In genomic region chr5:111553471-111554382, GRCm38 (mm10) we compare ENCODE assay signal across 10 mouse cellular contexts.
A peak's percentile ranks its signal among the peaks of the same experiment; 100 is the strongest.
DNase-seq lines count a peak whose midpoint lies in the region; ATAC-seq and TF ChIP-seq lines count a peak whose summit lies in the region.
"Had no signal": no experiment of that assay in that cellular context is flagged by ENCODE, and none has a peak within 500 bp of the region (broad histone marks: within the 10 kb centered on the region; RNA-seq: fewer than 3 reads in every experiment).

No protein-coding gene starts in this region.

- H3K4me2 ChIP-seq in forebrain, embryonic 15.5 days (replicated peaks): no peak overlapping the region
- no peak overlapping the region for H3K4me2 ChIP-seq in midbrain, postnatal 0 days (ENCODE audit: low read depth, low read length, poor library complexity, severe bottlenecking)

- no peaks in the 10 kb centered on the region for H3K27me3 ChIP-seq in forebrain, embryonic 15.5 days
- no peaks in the 10 kb centered on the region for H3K27me3 ChIP-seq in midbrain, postnatal 0 days (ENCODE audit: insufficient read depth, low read length)

- DNase-seq in kidney, postnatal 10 days: peak; percentile 34
- no peak for DNase-seq in kidney, postnatal 14 days
- DNase-seq in brain, adult 2 months (ENCODE audit: low read depth, low spot score): peak; percentile 50
- DNase-seq in midbrain, postnatal 0 days (ENCODE audit: low spot score): no peak
- DNase-seq in cerebellum, adult 18-20 months: no peak
- DNase-seq in heart, postnatal 25 days (ENCODE audit: low spot score): no peak

- H3K36me3 ChIP-seq in forebrain, embryonic 15.5 days: no peaks in the 10 kb centered on the region
- no peaks in the 10 kb centered on the region for H3K36me3 ChIP-seq in midbrain, postnatal 0 days (ENCODE audit: insufficient read depth, low read length)

- H3K27ac ChIP-seq in forebrain, embryonic 15.5 days (replicated peaks): peak overlapping the region; percentile 73
- no peak overlapping the region for H3K27ac ChIP-seq in midbrain, postnatal 0 days (ENCODE audit: low read depth, low read length)

- no peak overlapping the region for H3K9ac ChIP-seq in forebrain, embryonic 15.5 days (replicated peaks)
- no peak overlapping the region for H3K9ac ChIP-seq in midbrain, postnatal 0 days (replicated peaks; ENCODE audit: low read length, poor library complexity, severe bottlenecking)

- H3K4me1 ChIP-seq in forebrain, embryonic 15.5 days: peaks cover 24% of the 10 kb centered on the region
- no peaks in the 10 kb centered on the region for H3K4me1 ChIP-seq in midbrain, postnatal 0 days (ENCODE audit: insufficient read depth, low read length)

- WGBS in forebrain, embryonic 15.5 days: 65% methylated on average over 16 of the region's 16 CpGs
- 74% methylated on average over 16 of the region's 16 CpGs for WGBS in midbrain, postnatal 0 days

- ATAC-seq in forebrain, embryonic 15.5 days (replicated peaks): no peak
- ATAC-seq in midbrain, postnatal 0 days (ENCODE audit: low FRiP score): no peak
- no peak for ATAC-seq in frontal cortex, adult (ENCODE audit: low TSS enrichment)

- TF ChIP-seq CTCF in midbrain, postnatal 0 days (IDR thresholded peaks at IDR 0.05): peak; percentile 38

- H3K9me3 ChIP-seq in forebrain, embryonic 15.5 days: no peaks in the 10 kb centered on the region
- no peaks in the 10 kb centered on the region for H3K9me3 ChIP-seq in midbrain, postnatal 0 days (ENCODE audit: low read length)

- intact Hi-C loops in heart, postnatal 25 days (cut with DNase I): no loop called here

- no peak overlapping the region for H3K4me3 ChIP-seq in forebrain, embryonic 15.5 days
- no peak overlapping the region for H3K4me3 ChIP-seq in midbrain, postnatal 0 days (ENCODE audit: low read depth, low read length)
- H3K4me3 ChIP-seq: erythroblast, embryonic 14.5 days; myocyte had no signal

Comparison
In these comparisons a context has a peak if more than half of its experiments do, and no peak if none do; other contexts are left out.
1. DNase-seq: peak in kidney, postnatal 10 days (single experiment) and brain, adult 2 months (single experiment); none in kidney, postnatal 14 days (single experiment), midbrain, postnatal 0 days (single experiment), cerebellum, adult 18-20 months (0 of 2) and heart, postnatal 25 days (single experiment).